Mouse (Mus musculus) testis, adult 2 months (tissue): Measurements from ENCODE around the gene Gm38100. TPM values are rescaled to one million over a fixed set of nuclear protein-coding genes. Genes with fewer than 3 reads are reported as not detected.

Experiments used
- H3K27ac ChIP-seq: fragments of 200-500 bp; 2 replicates; pipeline ENCODE4 v1.5.1; 2012; ENCODE audit warnings: low read depth, low read length; ENCODE audit not compliant: control insufficient read depth, insufficient read depth
- H3K27me3 ChIP-seq: fragments of 200-500 bp; 2 replicates; pipeline ENCODE4 v1.6.1; 2012; ENCODE audit warnings: mild to moderate bottlenecking, low read length, moderate library complexity; ENCODE audit not compliant: control insufficient read depth, insufficient read depth
- H3K36me3 ChIP-seq: fragments of 200-500 bp; 2 replicates; pipeline ENCODE4 v1.6.1; 2012; ENCODE audit warnings: mild to moderate bottlenecking, low read length; ENCODE audit not compliant: control insufficient read depth, insufficient read depth
- H3K4me1 ChIP-seq: fragments of 200-500 bp; 2 replicates; pipeline ENCODE4 v1.6.1; 2012; ENCODE audit warnings: low read length; ENCODE audit not compliant: control insufficient read depth, insufficient read depth
- H3K4me3 ChIP-seq: fragments of 200-500 bp; 2 replicates; pipeline ENCODE4 v1.5.1; 2012; ENCODE audit warnings: low read depth, mild to moderate bottlenecking, low read length, moderate library complexity, mixed read lengths; ENCODE audit not compliant: control insufficient read depth
- CTCF ChIP-seq: fragments of 200-500 bp; IDR thresholded peaks from 2 replicates; pipeline ENCODE4 v1.5.1; 2012; ENCODE audit warnings: low read depth, mild to moderate bottlenecking, inconsistent platforms, low read length, moderate library complexity; ENCODE audit not compliant: control insufficient read depth, insufficient read depth, insufficient replicate concordance
- POLR2A ChIP-seq: fragments of 200-500 bp; IDR thresholded peaks from 2 replicates; pipeline ENCODE4 v1.6.1; 2012; ENCODE audit warnings: low read depth, mild to moderate bottlenecking, inconsistent platforms, low read length, moderate library complexity; ENCODE audit not compliant: control insufficient read depth
- polyA plus RNA-seq: library from polyadenylated mRNA; depleted of rRNA; stranded (reverse); fragments of >200 nt; gene quantifications from 2 replicates; pipeline ENCODE4 v1.2.3, GENCODE M21; 2012; rRNA removed

Gene Gm38100
- polyA plus RNA-seq: 0.08 and 0.21 TPM in 2 replicates

DNA sequence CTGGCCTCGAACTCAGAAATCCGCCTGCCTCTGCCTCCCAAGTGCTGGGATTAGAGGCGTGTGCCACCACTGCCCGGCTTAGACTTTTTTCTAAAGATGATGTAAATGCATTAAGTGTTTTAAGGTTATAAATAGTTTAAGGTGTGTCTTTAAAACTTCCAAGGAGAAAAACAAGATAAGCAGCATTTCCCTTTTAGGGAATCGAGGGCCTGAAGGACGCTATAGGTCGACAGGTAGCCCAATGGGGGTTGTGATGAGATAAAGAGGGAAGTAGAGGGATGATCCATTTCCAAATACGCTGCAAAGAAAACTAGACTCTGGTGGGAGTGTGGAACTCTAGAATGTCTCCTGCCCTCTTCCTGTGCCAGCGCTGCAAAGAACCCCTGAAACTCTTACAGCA lies at the start of gene Gm38100:
TSS of gene Gm38100 (plus strand) at position 301 of the 400 bp plus-strand sequence.
- peaks cover 7% of the 10 kb centered on the region for H3K4me1 ChIP-seq
- no peaks in the 10 kb centered on the region for H3K36me3 ChIP-seq
- H3K4me3 ChIP-seq: peak within 1 kb of the TSS; percentile 34
- no peaks in the 10 kb centered on the region for H3K27me3 ChIP-seq
- TF ChIP-seq CTCF (no peak), POLR2A (no peak)
- H3K27ac ChIP-seq: no peak within 1 kb of the TSS

DNA sequence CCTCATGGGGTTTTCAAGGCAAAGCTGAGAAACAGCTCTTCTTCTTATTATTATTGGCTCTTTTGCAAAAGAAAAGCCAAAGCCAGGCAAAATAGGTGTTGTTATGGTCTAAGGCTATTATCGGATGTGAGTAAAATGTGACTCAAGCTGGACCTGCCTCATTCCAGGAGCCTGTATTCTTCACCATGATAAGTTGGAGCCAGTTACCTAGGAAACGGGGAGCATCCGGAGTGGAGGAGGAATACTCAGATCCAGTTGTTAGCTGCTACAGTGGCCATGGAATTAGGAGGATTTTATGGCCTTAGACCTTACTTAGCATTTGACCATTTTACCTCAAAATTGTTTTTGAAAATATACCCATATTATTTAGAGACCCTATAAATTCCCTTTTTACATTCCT lies 49.4 kb upstream of the Gm38100 start:
- Histone ChIP-seq H3K4me3 (no peak overlapping the region), H3K36me3 (no peaks in the 10 kb centered on the region), H3K4me1 (no peaks in the 10 kb centered on the region), H3K27ac (no peak overlapping the region), H3K27me3 (no peaks in the 10 kb centered on the region)
- TF ChIP-seq POLR2A: no peak
- TF ChIP-seq CTCF: no peak

- no peaks in the 10 kb centered on the region for H3K36me3 ChIP-seq
- H3K4me1 ChIP-seq: no peaks in the 10 kb centered on the region
- H3K27me3 ChIP-seq: no peaks in the 10 kb centered on the region
- H3K4me3 ChIP-seq: no peak overlapping the region
- no peak overlapping the region for H3K27ac ChIP-seq
- TF ChIP-seq POLR2A (no peak), CTCF (no peak)
Observed at GRCm38 (mm10) chr1:175872028-175872816, 47.9 kb upstream of the Gm38100 start.

GRCm38 (mm10) chr1:175880453-175881296 lies 39.5 kb upstream of the Gm38100 start, which contains the start of gene Exo1:
Gene Exo1 (plus strand): TSS chr1:175880581.
- H3K36me3 ChIP-seq: no peaks in the 10 kb centered on the region
- peak within 1 kb of the TSS; percentile 92 for H3K4me3 ChIP-seq
- H3K4me1 ChIP-seq: no peaks in the 10 kb centered on the region
- TF ChIP-seq CTCF: no peak
- no peak for TF ChIP-seq POLR2A
- H3K27ac ChIP-seq: peak within 1 kb of the TSS; percentile 79
- H3K27me3 ChIP-seq: no peaks in the 10 kb centered on the region

DNA sequence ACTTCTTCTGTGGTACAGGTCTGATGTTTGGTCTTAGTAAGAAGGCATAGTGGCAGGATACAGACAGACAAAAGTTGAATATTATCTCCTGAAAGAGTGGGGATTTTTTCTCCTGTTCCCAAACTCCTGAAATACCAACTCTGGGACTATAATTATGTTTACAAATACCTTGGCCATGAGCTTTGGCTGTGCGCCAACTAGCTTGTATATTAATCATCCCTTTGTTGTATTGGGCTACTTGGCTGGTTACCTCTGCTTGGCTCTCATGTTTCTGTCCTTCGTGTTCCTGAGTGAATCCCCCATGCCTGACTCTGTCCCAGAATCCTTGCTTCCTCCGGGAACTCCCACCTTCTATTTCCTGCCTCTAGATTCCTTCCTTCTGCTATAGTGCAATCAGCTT lies 36.7 kb upstream of the Gm38100 start:
- H3K4me3 ChIP-seq: no peak overlapping the region
- 0 out of 2 replicates have a peak overlapping the region, but pooled peaks have one; percentile 36 for H3K27ac ChIP-seq
- no peak for TF ChIP-seq CTCF
- TF ChIP-seq POLR2A: no peak
- H3K27me3 ChIP-seq: no peaks in the 10 kb centered on the region
- H3K4me1 ChIP-seq: no peaks in the 10 kb centered on the region
- no peaks in the 10 kb centered on the region; the same call in 1 of the 2 replicates for H3K36me3 ChIP-seq

- TF ChIP-seq CTCF (no peak), POLR2A (no peak)
- H3K36me3 ChIP-seq: no peaks in the 10 kb centered on the region; the same call in 1 of the 2 replicates
- no peaks in the 10 kb centered on the region for H3K4me1 ChIP-seq
- no peak overlapping the region for H3K27ac ChIP-seq
- no peaks in the 10 kb centered on the region for H3K27me3 ChIP-seq
- H3K4me3 ChIP-seq: no peak overlapping the region
Observed at GRCm38 (mm10) chr1:175893263-175893662, 26.9 kb upstream of the Gm38100 start.

DNA sequence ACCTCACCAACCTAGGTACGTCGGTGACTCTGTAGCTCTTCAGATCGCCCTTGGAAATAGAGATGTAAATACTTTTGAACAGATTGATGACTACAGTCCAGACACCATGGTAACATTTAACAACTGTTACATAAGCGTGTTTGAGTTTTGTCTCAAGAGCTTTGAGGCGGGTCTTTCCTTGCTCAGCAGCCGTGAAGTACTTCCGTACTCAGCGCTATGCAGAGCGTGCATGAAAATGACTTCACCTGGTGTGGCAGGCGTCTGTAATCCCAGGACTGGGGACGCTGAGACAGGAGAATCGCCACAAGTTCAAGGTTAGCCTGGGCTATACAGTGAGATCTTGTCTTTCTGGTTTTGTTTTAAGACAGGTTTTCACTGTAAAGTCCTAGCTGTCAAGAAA lies 26.4 kb upstream of the Gm38100 start:
- no peak overlapping the region for H3K27ac ChIP-seq
- TF ChIP-seq CTCF: no peak
- TF ChIP-seq POLR2A: no peak
- H3K4me3 ChIP-seq: no peak overlapping the region
- H3K27me3 ChIP-seq: no peaks in the 10 kb centered on the region
- no peaks in the 10 kb centered on the region for H3K36me3 ChIP-seq
- H3K4me1 ChIP-seq: no peaks in the 10 kb centered on the region
